Mouse (Mus musculus): ENCODE results near the gene Med27.

Gene Med27

DNA sequence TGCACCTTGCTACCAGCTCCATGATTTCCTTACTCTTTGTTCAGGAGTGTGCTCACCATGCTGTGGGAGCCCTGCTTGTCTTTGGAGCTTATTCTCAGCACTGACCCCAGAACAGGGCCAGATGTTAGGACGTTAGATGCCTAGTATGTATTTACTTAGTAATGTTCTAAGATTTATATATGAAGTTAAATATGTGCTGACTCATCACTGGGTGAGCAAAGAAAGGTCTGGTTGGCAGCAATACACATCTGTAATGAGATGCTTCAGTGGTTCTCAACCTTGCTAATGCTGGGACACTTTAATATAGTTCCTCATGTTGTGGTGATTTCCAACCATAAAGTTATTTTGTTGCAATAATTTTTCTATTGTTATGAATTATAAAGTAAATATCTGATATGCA is 45.4 kb downstream of the Med27 start:
- in situ Hi-C loops (cut with MseI, MboI), result no loop called here

DNA sequence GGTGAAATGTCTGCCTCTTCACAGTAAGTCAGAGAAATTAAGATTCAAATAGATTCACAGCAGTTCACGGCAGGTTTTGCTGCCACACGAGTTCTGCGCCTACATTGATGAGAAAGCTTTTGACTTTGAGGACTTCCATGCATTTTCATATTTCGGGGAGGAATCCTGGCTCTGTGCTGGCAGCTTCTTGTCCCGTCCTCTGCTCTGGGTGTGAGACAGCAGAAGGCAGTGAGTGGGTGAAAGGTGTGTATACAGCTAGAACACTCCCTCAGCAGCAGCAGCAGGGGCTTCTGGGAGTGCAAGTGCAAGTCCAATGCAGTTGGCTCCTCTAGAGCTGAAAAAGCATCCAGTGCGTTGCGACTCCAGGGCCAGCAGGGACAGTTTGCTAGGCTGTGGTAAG is 53.6 kb downstream of the Med27 start:
- in situ Hi-C loops (cut with MseI, MboI), result no loop called here

DNA sequence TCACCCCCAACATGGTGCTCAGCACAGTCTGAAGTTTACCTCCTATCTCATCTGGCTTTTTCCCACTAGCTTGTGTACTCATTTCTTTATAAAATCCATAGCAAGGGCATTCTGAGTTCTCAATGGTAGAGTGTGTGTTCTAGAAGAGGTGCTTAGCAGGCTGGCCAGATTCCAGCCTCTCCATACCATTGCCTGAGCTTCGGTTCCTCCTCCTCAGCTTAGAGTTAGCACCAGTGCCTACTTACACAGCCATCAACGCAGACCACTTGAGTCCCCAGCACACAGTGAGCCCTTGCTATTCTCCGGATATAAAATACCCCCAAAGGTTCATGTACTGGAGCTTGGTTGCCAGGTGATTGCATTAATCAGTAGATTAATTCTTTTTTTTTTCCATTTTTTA is 54.2 kb downstream of the Med27 start:
- in situ Hi-C loops (cut with MseI, MboI), result no loop called here

DNA sequence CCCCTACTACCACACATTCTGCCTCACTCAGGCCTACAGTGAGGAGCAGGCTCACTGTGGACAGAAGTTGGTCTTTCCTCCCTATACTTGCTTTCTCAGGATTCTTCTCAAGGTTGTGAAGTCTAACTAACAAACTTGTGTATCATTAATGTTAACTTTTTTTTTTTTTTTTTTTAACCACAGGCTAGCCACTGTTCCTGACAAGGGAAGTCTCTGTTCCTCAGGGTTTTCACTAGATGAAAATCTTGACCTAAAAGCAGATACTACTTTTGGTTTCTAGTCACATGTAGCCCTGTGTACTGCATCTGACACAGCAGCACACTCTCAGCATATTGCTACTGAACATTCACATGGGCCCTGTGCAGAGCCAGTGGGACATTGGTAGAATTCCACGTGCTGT is 55.2 kb downstream of the Med27 start:
- in situ Hi-C loops (cut with MseI, MboI), result no loop called here

DNA sequence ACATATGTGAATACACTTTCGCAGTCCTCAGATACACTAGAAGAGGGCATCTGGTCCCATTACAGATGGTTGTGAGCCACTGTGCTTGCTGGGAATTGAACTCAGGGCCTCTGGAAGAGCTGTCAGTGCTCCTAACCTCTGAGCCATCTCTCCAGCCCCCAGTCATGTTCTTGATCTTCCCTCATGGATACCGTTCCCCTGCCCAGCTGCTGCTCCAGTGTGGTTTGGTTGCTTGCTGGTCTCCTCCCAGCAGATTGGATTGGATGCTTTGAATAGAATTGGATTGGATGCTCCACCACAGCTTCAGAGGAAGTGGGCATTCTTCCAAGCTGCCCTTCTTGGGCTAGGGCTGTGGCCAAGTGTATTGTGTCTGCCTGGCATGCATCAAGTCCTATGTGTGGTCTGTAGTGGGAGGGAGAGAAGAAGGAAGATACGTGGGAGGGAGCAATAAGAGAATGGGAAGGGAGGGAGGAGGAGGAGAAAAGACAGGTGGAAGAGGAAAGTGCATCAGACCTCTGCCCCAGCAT is 56.0 kb downstream of the Med27 start:
- in situ Hi-C loops (cut with MseI, MboI), result no loop called here

DNA sequence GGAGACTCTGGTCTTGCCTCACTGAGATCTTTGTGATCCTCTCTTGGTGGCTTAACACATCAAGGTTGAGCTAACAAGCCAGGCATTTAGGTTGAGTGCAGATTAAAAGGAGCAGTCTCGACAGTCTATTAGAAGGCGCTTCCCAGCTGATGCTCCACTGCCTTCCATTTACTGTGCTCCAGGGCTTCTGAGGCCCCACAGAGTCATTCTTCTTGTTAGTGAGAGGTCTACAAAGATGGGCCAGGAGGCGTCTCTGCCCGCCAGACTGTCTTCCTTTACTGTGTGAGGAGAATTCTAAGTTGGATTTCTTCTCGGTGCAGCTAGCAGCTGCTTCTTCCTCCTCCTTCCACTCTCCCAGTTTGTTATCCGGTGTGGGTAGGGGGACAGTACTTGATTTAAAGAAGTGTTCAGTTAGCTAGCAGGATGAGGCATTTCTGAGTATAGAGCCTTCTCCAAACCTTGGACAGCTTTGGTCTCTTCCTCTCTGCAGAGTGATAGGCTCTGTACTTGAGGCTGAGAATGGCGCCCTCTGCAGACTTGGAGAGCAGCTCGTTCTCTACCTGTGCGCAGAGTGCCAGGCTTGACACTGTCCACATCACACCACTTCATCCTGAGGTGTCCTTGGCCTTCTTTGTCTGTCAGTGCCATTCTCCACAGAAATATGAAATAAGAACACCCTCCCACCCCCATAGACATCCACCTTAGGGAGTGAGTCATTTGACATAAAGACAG is 57.3 kb downstream of the Med27 start:
- in situ Hi-C loops (cut with MseI, MboI), result no loop called here

DNA sequence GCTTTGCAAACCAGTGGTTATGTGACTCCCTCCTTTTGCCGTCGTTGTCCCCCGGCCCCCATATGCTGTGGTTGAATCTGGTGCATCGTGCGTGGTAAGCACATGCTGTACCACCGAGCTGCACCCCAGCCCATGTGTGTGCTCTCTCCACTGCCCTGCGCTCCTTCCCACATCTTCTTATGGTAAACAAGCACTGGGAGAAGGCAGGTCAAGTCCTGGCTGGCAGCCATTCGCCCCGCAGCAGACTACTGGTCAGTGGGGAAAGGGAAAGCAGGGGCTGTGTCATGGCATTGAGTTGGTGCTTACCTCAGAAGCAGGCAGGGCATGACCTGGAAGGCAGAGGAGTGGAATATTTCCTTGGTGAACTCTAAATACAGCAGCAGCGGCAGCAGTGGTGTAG is 58.3 kb downstream of the Med27 start:
- in situ Hi-C loops (cut with MseI, MboI), result no loop called here

DNA sequence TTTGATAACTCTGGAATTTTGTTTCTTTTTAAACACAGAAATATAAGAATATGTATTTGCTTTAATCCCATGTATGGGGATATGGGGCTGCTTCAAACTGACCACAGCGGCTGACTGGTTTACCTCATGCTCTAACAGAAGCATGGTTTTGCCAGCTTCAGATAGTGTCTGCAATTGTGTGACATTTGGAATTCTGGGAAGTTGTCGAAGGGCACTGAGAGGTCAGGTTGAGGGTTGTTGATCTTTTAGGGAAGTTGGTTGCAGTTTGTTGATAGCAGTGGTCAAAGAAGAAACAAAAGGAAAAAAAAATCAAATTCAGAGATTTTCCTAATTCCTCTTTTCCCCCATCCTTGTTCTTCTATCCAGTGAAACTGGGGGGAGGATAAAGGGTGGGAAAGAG is 59.2 kb downstream of the Med27 start:
- in situ Hi-C loops (cut with MseI, MboI), result no loop called here

DNA sequence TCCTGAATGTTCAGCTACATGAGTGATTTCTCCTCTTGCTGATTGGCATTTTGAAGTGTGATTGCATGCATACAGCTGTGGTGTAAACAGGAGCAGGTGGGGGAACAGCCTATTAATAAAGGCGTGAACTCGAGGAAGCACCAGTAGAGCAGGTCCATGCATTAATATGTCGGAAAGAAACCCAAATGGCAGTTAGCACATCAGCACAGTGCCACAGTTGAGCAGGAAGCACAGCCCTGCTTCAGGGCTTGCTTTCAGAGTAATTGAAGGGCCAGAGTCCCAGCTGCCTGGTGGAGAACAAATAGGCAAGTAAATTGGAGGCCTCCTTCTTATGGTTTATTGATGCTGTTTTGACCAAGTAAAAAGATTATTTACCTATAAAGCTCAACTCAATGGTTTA is 60.7 kb downstream of the Med27 start:
- in situ Hi-C loops (cut with MseI, MboI), result no loop called here

DNA sequence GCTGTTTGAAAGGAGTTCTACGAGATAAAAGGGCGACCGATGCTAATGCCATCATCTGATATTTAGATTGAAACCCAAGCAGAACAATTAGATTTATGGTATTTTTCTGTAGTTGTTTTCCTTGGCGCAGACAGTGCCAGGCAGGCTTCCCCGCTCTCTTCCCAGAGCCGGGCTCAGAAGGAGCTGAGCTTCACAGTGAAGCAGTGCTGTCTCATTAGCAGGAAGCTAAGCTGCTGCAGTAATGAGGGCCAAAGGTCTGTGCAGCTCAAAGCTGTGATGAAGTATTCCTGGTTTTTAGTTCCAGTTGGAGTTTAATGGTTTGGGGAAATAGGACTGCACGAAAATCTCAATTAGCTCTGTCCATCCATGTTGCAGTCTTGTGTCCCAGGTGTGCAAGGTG is 61.1 kb downstream of the Med27 start:
- in situ Hi-C loops (cut with MseI, MboI), result no loop called here

DNA sequence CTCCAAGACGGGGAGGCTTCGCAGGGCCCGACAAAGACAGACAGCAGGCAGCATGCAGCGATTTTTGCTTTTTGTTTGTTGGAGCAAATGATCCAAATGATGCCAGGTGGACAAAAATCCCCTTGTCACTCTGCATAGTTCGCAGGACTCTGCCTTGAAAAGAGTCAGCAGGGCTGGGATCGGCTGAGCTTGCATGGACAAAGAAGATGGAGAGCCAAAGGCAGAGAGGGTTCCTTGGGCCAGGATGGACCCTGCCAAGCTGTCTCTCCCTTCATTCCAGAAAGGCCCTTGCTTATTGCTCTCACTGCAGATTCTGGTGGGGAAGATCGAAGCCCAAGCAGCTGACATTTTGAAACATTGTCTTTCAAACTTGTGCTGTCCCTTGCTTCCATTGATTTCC is 64.3 kb downstream of the Med27 start:
- in situ Hi-C loops (cut with MseI, MboI), result no loop called here

DNA sequence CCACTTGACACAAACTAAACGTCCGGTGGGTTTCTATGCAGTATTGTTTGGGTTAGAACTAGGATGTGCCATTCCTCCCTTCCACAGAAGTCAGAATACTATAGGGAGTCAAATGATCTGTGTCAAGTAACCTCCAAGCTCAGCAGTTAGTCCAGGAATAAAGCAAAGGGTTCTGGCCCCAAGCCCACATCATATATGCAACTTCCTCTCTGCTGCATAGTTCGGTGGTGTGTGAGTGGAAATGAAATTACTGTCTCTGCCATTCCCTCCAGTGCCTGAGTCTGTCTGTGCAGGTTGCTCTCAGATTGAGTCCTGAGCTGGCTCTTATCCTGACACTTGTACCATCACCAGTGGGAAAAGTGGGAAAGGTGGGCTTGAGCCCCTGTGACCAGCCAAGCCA is 65.8 kb downstream of the Med27 start:
- in situ Hi-C loops (cut with MseI, MboI), result no loop called here

DNA sequence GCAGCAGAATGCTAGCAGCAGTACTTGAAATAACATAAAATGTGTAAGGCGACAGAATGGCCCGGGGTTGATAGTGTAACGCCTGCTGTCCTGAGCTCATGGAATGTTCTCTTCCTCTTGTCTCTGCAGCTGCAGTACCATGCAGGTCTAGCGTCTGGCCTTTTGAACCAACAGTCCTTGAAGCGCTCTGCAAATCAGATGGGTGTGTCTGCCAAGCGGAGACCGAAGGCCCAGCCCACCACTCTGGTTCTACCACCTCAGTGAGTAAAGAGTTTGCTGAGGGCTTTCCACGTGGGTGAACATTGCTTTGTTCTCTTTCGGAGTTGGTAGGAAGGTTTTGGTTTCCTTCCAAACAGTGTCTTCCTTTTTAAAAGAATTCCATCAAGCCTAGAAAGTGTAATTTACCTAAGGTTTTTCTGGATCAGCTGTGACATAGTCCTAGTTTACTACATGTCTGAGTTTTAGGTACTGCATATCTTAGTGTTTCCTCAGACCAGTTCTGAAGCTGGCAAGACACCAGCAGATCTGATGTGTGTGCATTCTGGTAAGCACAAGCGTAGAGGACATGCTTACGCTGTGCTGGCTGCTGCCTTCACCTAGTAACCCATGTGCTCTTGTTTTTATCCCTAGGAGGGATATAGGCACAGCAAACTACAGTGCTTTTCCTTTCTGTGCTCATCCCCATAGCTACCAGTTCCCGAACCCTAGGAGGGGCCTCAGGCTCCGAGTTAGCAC is 66.8 kb downstream of the Med27 start:
- in situ Hi-C loops (cut with MseI, MboI), result no loop called here

DNA sequence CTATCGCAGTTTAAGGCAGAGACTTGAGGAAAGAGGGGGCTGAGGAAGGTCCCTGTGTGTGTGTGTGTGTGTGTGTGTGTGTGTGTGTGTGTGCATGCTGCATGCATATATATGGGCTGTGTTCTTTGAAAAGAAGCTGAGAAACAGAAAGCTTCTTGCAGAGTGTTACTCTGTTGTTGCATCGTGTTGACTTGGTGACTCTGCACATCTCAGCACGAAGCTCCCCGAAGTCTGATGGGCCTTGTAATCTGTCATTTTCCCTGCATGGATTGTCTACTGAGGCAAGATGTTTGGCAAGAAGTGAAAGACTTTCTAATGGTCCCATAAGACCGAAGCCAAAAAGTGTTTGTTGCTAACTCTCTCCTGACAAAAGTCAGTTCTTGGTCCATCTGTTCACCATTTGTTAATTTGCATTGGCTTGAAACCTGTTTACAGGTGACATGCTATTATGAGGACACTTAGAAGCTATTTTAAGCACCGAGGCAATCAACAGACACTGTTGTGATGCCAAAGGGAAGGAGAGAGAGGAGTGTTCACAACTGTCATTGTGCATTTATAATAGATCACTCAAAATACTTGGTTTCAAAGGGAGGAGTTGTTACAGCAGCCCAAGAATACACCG is 68.3 kb downstream of the Med27 start:
- in situ Hi-C loops (cut with MseI, MboI), result no loop called here

DNA sequence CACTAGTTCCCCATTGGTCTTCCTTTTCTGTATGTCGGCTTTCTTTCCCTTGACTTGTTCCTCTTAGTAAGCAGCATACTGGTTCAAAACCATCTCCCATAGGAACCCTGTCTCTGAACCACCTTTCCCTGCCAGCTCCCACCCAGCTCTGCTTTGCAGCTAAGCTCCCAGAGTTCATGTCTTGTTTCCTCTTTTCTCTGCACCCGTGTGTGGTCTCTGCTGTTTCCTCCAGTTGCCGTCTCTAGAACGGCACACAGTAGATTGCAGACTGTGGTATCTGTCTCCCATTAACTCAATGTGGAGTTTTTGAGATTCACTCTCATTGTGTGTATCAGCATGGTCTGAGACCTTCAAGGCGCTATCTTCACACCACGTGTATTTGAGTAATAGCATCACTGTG is 71.9 kb downstream of the Med27 start:
- in situ Hi-C loops (cut with MseI, MboI), result no loop called here

DNA sequence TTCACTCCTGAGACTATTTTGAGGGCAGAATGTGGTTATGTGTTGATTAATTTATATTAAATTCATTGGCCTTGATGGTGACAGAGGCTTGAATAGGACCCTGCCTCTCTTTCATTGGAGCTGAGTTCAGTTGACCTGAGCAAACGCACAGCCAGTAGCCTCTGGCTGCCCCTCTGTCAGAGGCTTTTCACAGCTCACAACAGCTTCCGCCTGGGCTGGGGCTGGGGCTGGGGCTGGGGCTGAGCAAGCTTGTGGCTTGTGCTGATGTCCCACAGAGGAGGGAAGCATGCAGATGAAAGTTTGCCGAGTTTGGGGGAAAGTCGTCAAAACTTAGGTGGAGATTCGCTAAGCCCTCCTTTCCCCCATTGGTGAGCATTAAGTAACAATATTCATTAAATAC is 72.8 kb downstream of the Med27 start:
- in situ Hi-C loops (cut with MseI, MboI), result no loop called here

DNA sequence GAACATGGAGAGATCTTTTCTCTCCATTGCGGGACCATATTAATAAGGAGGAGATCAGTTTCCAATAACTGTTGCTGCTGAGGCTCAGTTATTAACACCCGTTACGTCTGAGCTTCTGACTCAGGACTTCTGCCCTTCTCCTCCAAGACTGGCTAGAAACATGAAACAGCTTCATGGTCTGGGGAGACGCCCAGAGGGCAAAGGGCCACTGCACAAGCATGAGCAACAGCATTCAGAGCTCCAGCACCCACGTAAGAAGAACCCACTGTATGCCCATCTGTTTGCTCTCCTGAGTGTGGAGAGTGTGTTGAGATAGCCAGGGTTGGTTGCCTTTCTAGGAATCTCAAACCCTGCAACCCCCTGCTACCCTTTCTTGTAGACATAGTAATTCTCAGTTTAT is 73.3 kb downstream of the Med27 start:
- in situ Hi-C loops (cut with MseI, MboI), result no loop called here

DNA sequence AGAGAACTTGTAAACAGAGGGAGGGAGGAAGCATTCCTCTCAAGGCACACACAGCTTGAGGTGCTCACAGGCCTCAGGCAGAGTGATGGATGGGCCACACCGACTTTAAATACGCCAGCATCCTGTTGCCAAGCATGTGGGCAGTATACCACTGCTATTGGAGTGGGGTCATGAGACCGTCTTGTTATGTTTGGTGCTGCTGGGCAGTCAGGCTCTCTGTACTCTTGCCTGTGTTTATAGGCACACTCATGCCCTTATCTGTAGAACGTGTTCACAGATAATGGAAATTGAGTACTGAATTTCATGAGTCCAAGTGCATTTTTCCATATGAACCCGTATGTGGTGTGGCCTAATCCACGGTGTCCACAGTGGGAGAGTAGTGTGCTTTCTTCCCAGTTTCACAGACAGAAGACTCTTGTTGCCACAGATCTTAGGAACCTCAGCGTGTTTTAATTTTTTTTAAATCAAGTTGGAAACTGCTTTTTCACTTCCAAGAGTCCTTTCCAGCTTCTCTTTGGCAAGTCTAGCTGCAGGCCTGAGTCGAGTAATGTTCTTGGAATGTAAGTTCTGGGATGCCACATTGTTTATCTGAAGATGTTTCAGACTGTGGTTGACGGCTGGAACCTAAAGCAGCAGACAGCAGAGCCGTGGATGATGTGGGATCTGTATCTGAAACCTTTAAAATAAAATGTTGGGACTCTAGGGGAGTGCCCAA is 75.7 kb downstream of the Med27 start:
- in situ Hi-C loops (cut with MseI, MboI), result no loop called here

DNA sequence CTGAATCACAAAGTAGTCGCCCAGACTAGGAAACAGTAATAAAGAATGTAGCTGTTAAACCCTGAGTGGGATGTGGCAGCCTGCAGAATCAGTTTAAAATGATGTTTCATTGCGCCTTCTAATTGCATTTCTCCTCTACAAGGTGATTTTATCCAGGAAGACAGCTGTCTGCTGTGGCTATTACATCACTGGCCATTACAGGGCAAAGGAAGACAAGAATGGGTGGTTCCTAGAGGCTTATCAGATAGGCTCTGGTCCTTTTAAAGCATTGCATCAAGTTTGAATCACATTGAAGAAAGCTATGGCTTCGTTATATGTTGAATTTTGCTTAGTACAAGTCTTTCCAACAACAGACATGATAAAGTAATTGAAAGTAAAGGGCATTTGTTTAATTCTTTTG is 76.4 kb downstream of the Med27 start:
- in situ Hi-C loops (cut with MseI, MboI), result no loop called here

DNA sequence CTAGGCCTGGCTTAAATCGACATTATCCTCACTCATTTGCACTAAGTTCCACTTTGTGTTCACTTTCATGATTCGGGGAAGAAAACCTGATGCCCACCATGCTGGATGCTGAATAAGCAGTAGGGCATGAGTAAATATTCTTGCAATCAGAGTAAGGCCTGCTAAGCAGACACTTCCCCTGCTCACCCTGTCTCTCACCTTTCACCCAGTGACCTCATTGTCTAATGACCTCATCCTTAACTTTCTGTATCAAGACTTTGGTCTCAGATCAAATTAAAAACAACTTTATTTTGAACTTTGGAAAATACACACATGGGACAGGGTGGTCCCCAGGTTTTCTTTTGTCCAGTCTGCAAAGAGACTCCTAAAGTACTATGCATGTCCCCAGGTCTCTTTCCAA is 78.8 kb downstream of the Med27 start:
- in situ Hi-C loops (cut with MseI, MboI), result no loop called here

DNA sequence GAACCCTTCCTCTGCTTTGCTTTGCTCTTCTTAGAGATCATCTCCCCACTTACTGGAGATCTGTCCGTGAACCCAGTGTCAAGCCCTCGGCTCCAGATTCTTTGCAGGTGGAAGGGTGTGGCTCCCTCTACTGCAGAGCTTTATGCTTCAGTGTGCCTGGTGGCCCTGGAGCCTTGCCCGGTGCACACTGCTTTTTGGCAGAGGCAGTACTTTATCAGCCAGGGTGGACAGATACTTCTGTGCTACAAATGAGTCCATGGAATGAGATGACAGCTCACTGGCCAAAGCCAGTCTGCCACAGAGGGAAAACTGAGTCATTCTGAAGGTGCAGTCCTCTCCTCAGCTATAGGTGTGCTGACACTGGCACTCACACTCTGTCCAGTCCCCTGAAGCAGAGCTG is 80.1 kb downstream of the Med27 start:
- in situ Hi-C loops (cut with MseI, MboI), result no loop called here

DNA sequence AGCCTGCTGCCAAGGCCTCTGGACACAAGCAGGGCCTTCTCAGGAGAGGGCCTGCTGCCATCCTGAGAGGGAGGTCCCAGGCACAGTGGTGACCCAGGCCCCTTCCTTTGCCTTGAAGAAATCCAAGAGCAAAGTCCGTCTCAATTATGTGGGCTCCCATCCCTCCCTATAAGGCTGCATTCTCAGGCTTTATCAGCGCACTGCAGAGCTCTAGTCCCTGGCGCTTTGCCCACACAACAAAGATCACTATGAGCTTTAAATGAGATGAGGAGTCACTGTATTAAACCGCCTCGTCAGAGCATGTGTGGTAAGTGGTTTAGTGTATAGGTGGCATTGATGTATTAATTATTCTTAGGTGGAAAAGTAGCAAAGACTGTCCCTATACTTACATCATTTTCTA is 85.9 kb downstream of the Med27 start:
- in situ Hi-C loops (cut with MseI, MboI), result no loop called here
